Mouse (Mus musculus) stomach, postnatal 0 days (tissue): ENCODE measurements around the gene Mgat5.

Experiments used
- CTCF ChIP-seq: IDR thresholded peaks from 2 replicates; pipeline ENCODE4 v1.5.1; 2016; ENCODE audit warnings: antibody characterized with exemption, low read depth, mild to moderate bottlenecking, moderate library complexity
- EP300 ChIP-seq: optimal IDR thresholded peaks from 2 replicates; pipeline ENCODE3; 2016; ENCODE audit warnings: antibody characterized with exemption

DNA sequence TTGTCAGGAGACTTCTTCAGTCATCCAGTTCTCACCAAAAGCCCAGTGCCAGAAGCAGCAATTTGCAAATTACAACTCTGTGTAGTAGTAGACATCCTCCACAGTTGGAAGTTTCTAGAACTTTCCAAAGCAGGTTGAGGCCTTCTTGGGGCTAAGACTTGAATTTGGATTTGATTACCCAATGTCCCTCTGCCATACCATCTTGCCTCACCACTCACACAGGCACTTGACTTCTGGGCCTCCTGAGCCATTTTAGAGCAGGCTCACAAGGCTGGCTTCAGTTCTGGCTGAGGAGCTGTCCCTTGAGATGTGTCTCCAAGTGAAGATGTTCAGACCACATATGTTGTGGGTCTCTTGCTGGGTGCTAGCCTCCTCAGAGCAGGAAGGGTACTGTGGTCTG is 86.9 kb downstream of the Mgat5 start:
- TF ChIP-seq CTCF, result no peak
- TF ChIP-seq EP300, result no peak
